10 mouse cellular contexts compared by ENCODE assay signal in the genomic region with DNA sequence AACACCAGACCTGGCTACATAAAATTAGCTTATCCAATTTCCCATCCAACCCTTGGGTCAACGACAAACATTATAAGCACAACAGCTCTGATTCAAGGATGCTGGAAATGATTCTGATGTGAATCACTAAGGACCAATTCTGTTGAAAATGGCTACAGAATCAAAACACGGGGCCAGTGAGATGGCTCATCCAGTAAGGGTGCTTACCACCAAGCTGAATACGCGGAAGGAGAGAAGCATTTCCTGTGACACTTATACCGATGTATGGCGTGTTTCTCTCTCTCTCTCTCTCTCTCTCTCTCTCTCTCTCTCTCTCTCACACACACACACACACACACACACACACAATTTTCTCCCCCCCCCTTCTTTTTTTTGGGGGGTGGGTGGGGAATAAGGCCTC.
"Had no signal": no experiment of that assay in that cellular context is flagged by ENCODE, and none has a peak within 500 bp of the region (broad histone marks: within the 10 kb centered on the region; RNA-seq: fewer than 3 reads in every experiment).

No protein-coding gene starts in this region.

- ATAC-seq: midbrain, embryonic 16.5 days had no signal

- DNase-seq: lung, adult 18-20 months; lung, embryonic 14.5 days; lung, postnatal 10 days; lung, postnatal 4 days; midbrain, embryonic 14.5 days; right cerebral cortex, postnatal 14 days; spleen, adult 18-20 months; thymus, postnatal 14 days; thymus, postnatal 36 days had no signal
